Mouse (Mus musculus) heart, embryonic 16.5 days (tissue): ENCODE measurements at regions not wholly inside any gene's neighbourhood (a gene's known extent, or its start where the extent isn't known, plus 50 kb on each side); places are given as distances from the start of the nearest gene placed in this dataset.

Experiments
- ATAC-seq: fragments of 200-750 bp; cut with Nextera tagmentation; replicated peaks from 2 replicates; pipeline ENCODE4 v1.8.0; 2017; ENCODE audit warnings: moderate number of reproducible peaks; ENCODE audit not compliant: insufficient read depth, low FRiP score; ENCODE audit errors: extremely low read depth
- H3K27ac ChIP-seq: fragments of 300-500 bp; sonication (generic); 2 replicates; pipeline ENCODE4 v1.5.1; 2014; ENCODE audit warnings: mild to moderate bottlenecking, low read length, control low read depth, moderate library complexity
- H3K27me3 ChIP-seq: fragments of 300-500 bp; sonication (generic); 2 replicates; pipeline ENCODE4 v1.6.1; 2014; ENCODE audit warnings: low read length, mixed read lengths; ENCODE audit not compliant: control insufficient read depth, insufficient read depth
- H3K36me3 ChIP-seq: fragments of 300-500 bp; sonication (generic); 2 replicates; pipeline ENCODE4 v1.6.1; 2014; ENCODE audit not compliant: control insufficient read depth, insufficient read depth
- H3K4me1 ChIP-seq: fragments of 300-500 bp; sonication (generic); 2 replicates; pipeline ENCODE4 v1.6.1; 2014; ENCODE audit warnings: low read length, mixed read lengths; ENCODE audit not compliant: control insufficient read depth, insufficient read depth
- H3K4me2 ChIP-seq: fragments of 300-500 bp; sonication (generic); 2 replicates; pipeline ENCODE4 v1.6.1; 2014; ENCODE audit warnings: low read depth, mild to moderate bottlenecking, control low read depth, low read length
- H3K4me3 ChIP-seq: fragments of 300-500 bp; sonication (generic); 2 replicates; pipeline ENCODE4 v1.5.1; 2014; ENCODE audit warnings: mild to moderate bottlenecking, control low read depth, low read length
- H3K9ac ChIP-seq: fragments of 300-500 bp; sonication (generic); 2 replicates; pipeline ENCODE4 v1.6.1; 2014; ENCODE audit warnings: low read length, control low read depth
- H3K9me3 ChIP-seq: fragments of 300-500 bp; sonication (generic); replicated peaks from 2 replicates; pipeline ENCODE4 v1.6.1; 2016; ENCODE audit warnings: low read length; ENCODE audit not compliant: control insufficient read depth
- WGBS: fragments of 180-500 bp; shearing (Covaris S2); extraction: QIAGEN DNeasy Blood & Tissue Kit; methylation state at CpG from one replicate; pipeline ENCODE4 v1.1.7; 2014; 5-methylcytosine and 5-hydroxymethylcytosine counted together

DNA sequence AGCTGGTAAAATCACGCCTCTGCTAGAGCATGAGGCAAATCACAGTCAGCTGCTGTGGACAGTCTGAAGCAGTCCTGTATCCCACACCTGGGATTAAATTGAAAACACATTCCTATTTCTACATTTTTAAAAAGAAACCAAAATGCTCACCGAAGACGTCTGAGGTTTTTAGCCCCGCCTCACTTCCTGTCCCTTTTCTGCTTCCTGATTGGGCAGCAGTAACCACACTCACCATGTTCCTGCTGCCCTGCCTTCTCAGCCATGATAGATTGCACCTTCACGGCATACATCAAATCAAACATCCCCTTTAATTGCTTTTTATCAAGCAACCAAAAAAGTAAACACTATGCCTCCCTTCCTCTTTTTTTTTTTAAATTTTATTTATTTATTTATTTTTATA is 150.1 kb upstream of the Jarid2 start:
- H3K4me3 ChIP-seq = no peak overlapping the region
- H3K4me2 ChIP-seq = no peak overlapping the region
- WGBS = 90% methylated on average over 5 of the region's 5 CpGs
- no peak overlapping the region for H3K9ac ChIP-seq
- no peak overlapping the region for H3K27ac ChIP-seq
- H3K36me3 ChIP-seq = no peaks in the 10 kb centered on the region
- no peak for ATAC-seq
- peaks cover 21% of the 10 kb centered on the region for H3K4me1 ChIP-seq
- no peaks in the 10 kb centered on the region for H3K27me3 ChIP-seq
- H3K9me3 ChIP-seq = peaks cover 5% of the 10 kb centered on the region

DNA sequence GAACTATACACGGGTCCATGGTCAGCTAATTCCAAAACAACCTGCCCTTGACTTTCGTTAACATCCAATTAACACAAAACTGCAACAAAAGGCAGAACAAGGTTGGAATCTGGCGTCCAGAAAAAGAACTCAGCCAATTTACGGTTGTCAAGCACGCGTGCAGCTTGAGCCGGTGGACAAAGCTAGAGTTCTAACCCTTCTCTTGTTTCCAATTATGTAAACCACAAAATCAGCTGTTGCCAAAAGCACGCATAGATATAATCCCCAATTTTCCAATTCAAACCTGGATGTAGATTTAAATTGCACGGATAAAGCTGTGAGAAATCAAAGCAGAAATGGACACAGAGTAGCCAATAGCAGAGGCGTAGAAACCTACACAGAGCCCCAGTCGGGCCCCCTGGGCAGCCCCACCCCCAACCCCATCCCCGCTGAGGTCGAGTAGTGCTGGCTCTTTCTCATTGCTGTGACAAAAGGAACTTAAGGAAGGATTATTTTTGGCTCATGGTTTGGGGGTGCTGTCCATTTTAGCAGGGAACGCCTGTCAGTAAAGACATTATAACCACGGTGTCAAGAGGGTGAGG is 149.0 kb upstream of the Jarid2 start:
- Histone ChIP-seq H3K4me3 (no peak overlapping the region; the same call in 1 of the 2 replicates), H3K9ac (no peak overlapping the region), H3K27me3 (no peaks in the 10 kb centered on the region), H3K27ac (peak overlapping the region; percentile 49), H3K4me1 (peaks cover 21% of the 10 kb centered on the region), H3K9me3 (peaks cover 5% of the 10 kb centered on the region), H3K36me3 (no peaks in the 10 kb centered on the region), H3K4me2 (peak overlapping the region; percentile 44)
- ATAC-seq = no peak
- 45% methylated on average over 15 of the region's 15 CpGs for WGBS

DNA sequence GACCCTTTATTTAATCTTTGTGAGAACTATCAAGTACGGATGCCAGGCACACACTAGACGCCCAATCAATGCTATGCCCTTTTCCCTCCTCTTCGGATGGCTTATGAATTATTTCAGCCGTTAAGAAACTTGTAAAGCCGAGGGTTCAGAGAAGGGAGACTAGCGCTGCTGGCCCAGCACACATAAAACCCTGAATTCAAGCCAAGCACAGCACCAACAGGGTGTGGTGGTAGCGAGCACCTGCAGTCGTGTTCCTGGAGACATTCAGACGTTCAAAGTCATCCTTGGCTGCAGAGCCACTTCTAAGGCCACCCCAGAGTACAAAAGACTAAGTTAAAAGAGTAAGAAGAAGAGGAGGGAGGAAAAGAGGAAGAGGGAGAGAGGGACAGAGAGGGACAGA is 148.5 kb upstream of the Jarid2 start:
- Histone ChIP-seq H3K4me3 (no peak overlapping the region; the same call in 1 of the 2 replicates), H3K27me3 (no peaks in the 10 kb centered on the region), H3K4me1 (peaks cover 21% of the 10 kb centered on the region), H3K27ac (peak overlapping the region; percentile 28), H3K36me3 (no peaks in the 10 kb centered on the region), H3K9me3 (peaks cover 5% of the 10 kb centered on the region), H3K4me2 (peak overlapping the region; percentile 44), H3K9ac (no peak overlapping the region; the same call in 1 of the 2 replicates)
- 24% methylated on average over 9 of the region's 9 CpGs for WGBS
- no peak; the same call in 1 of the 2 replicates for ATAC-seq

DNA sequence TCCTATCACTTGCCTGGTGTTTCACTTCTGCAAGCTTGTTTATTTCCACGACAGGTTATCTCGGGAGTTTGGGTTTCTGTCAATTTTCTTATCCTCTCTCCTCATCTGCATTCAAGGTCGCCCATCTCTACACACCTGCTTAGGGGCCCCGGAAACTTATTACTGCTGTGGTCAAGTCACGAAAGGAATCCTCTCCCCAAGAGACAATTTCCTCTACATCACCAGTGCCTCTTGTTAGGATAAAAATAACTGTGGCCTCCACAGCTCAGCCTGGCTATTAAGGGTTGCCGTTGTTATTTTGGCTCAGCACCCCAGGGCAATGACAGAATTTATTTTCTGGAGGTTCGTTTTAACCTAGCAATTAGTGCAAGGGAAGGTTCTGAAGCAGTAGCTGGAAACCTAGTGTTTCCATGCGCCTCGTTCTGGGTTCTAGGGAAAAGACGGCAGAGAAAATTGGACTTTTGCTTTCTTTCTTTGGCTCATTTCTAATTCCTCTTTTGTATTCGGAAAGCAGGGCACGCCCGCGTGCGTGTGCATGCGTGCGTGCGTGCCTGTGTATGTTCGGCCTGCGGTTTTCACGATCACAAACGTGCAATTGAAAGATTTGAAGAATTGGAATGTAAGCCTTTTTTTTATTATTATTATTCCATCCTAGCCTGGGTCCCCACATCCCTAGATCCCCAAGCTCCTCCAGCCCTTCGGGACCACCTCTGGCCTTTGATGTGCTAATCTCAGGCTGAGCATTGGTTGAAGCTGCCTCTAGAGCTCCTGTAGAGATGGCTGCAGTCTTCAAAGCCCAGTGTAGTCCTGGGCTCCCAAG is 147.1 kb upstream of the Jarid2 start:
- Histone ChIP-seq H3K4me2 (peak overlapping the region; percentile 59), H3K36me3 (no peaks in the 10 kb centered on the region), H3K4me1 (peaks cover 21% of the 10 kb centered on the region), H3K27ac (peak overlapping the region; percentile 80), H3K9me3 (peaks cover 5% of the 10 kb centered on the region), H3K9ac (peak overlapping the region; percentile 45; the same call in 1 of the 2 replicates), H3K27me3 (no peaks in the 10 kb centered on the region), H3K4me3 (peak overlapping the region; percentile 27)
- peak; percentile 42; the same call in 1 of the 2 replicates for ATAC-seq
- 26% methylated on average over 23 of the region's 23 CpGs for WGBS

DNA sequence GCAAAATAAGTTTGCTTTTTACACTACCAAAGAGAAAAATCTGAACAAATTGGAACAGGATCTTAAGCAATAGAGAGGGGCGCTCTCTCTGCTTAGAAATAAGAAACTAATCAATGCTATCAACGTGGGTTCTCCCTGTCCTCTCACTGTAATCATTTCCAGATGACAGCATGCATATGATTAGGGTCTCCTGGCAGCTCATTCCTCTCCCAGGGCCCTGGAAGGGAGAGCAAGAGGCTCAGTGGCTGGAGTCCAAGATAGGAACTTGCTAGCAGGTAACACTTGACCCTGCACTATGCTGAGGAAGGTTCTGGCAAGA is 146.5 kb upstream of the Jarid2 start:
- ATAC-seq = no peak
- H3K27ac ChIP-seq = peak overlapping the region; percentile 80
- H3K9ac ChIP-seq = peak overlapping the region; percentile 45; the same call in 1 of the 2 replicates
- peaks cover 5% of the 10 kb centered on the region for H3K9me3 ChIP-seq
- H3K36me3 ChIP-seq = no peaks in the 10 kb centered on the region
- H3K4me2 ChIP-seq = peak overlapping the region; percentile 59
- WGBS = 25% methylated on average over 2 of the region's 2 CpGs
- H3K27me3 ChIP-seq = no peaks in the 10 kb centered on the region
- H3K4me1 ChIP-seq = peaks cover 21% of the 10 kb centered on the region
- H3K4me3 ChIP-seq = no peak overlapping the region

DNA sequence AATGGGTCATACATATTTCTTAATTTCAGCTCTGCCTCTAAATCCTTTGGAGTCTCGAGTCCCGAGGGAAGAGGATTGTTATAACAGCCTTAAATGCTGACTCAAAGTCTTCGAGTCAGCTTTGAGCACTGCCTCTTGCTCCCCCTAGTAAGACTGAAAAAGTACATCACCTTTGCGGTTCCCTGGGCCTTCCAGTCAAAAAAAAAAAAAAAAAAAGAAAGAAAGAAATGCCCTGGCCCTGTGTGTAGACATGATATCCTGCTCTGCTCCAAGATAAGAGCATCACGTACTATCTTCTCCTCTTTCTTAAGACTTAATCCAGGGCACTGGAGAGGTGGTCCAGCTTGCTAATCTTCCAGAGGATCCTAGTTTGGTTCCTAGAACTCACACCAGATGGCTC is 145.7 kb upstream of the Jarid2 start:
- H3K4me3 ChIP-seq = no peak overlapping the region
- no peak for ATAC-seq
- H3K27me3 ChIP-seq = no peaks in the 10 kb centered on the region
- no peak overlapping the region for H3K9ac ChIP-seq
- no peaks in the 10 kb centered on the region for H3K36me3 ChIP-seq
- H3K9me3 ChIP-seq = peaks cover 5% of the 10 kb centered on the region
- H3K4me2 ChIP-seq = no peak overlapping the region
- H3K27ac ChIP-seq = no peak overlapping the region
- H3K4me1 ChIP-seq = peaks cover 21% of the 10 kb centered on the region
- 68% methylated on average over 5 of the region's 5 CpGs for WGBS

DNA sequence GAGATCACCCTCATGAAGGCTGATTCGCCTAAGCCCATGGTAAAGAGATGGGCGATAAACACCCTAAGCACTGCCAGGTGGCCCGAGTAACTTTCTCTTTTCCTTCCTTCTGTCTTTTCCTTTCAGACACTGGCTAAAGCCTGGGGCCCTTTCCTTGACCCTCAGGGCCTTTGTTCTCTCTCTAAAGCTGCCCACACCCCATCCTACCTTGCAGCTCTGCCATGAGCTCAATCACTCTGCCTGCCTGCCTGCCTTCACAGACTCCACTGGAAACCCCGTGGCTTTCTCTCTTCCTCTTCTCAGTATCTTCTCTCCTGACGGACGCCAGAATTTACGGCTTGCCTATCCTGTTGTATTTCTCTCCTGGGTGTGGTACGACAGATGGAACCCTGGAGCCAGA is 145.1 kb upstream of the Jarid2 start:
- H3K4me1 ChIP-seq = peaks cover 21% of the 10 kb centered on the region
- no peak overlapping the region for H3K4me3 ChIP-seq
- H3K36me3 ChIP-seq = no peaks in the 10 kb centered on the region
- H3K27ac ChIP-seq = no peak overlapping the region
- no peaks in the 10 kb centered on the region for H3K27me3 ChIP-seq
- 48% methylated on average over 8 of the region's 8 CpGs for WGBS
- no peak for ATAC-seq
- H3K9ac ChIP-seq = no peak overlapping the region
- H3K9me3 ChIP-seq = peaks cover 2% of the 10 kb centered on the region
- H3K4me2 ChIP-seq = no peak overlapping the region

DNA sequence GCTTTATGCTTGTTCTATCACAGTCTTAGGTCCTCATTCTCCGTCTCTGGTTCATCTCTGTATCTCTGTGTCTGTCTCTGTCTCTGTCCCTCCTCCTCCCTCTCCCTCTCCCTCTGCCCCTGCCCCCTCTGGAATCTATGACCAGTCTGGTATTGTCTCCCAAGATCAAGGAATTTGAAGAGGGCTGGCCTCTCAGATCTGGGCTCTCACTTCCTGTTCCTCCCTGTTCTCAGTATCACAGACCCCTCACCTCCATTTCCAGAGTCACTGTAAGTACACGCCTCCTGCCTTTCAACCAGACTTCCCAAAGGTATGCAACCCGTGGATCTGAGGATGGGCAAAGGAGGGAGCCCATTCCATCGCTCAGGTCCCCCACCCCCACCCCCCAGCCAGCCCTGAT is 144.7 kb upstream of the Jarid2 start:
- no peaks in the 10 kb centered on the region for H3K27me3 ChIP-seq
- H3K36me3 ChIP-seq = no peaks in the 10 kb centered on the region
- H3K27ac ChIP-seq = no peak overlapping the region
- WGBS = 54% methylated on average over 4 of the region's 4 CpGs
- peaks cover 21% of the 10 kb centered on the region for H3K4me1 ChIP-seq
- no peaks in the 10 kb centered on the region for H3K9me3 ChIP-seq
- H3K9ac ChIP-seq = no peak overlapping the region
- ATAC-seq = no peak
- no peak overlapping the region for H3K4me2 ChIP-seq
- no peak overlapping the region for H3K4me3 ChIP-seq

DNA sequence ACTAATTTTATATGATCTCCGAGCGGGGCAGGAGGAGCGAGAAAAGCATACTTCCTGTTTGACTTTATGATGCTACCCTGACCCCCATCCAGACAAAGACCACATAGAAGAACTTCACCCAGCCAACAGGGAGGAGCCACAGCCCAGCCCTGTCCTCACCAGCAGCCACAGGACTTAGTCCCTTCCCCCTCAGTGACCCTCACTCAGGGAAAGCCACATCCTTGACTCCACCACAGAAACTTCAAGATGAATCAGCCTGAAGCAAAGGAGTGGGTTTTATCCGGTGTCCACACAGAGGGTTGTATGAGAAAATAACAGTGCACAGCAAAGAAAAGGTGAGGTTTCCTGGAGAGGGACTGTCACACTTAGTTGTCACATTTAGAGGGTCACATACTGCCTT is 141.4 kb upstream of the Jarid2 start:
- H3K4me1 ChIP-seq = peaks cover 5% of the 10 kb centered on the region
- WGBS = 67% methylated on average over 4 of the region's 4 CpGs
- H3K27me3 ChIP-seq = no peaks in the 10 kb centered on the region
- no peak overlapping the region for H3K4me3 ChIP-seq
- no peak overlapping the region for H3K9ac ChIP-seq
- H3K36me3 ChIP-seq = no peaks in the 10 kb centered on the region
- H3K27ac ChIP-seq = no peak overlapping the region
- no peak for ATAC-seq
- no peaks in the 10 kb centered on the region for H3K9me3 ChIP-seq
- no peak overlapping the region for H3K4me2 ChIP-seq
